Mouse (Mus musculus) testis, adult 2 months (tissue): ENCODE results near the gene Olfr1183.
"Not testable (repeated sequence)": the region's sequence is repeated elsewhere in the genome, so short reads cannot be mapped to it uniquely, and the experiment has no call there.

Source experiments
- CTCF ChIP-seq: fragments of 200-500 bp; IDR thresholded peaks from 2 replicates; pipeline ENCODE4 v1.5.1; 2012; ENCODE audit warnings: low read depth, mild to moderate bottlenecking, inconsistent platforms, low read length, moderate library complexity; ENCODE audit not compliant: control insufficient read depth, insufficient read depth, insufficient replicate concordance
- POLR2A ChIP-seq: fragments of 200-500 bp; IDR thresholded peaks from 2 replicates; pipeline ENCODE4 v1.6.1; 2012; ENCODE audit warnings: low read depth, mild to moderate bottlenecking, inconsistent platforms, low read length, moderate library complexity; ENCODE audit not compliant: control insufficient read depth

DNA sequence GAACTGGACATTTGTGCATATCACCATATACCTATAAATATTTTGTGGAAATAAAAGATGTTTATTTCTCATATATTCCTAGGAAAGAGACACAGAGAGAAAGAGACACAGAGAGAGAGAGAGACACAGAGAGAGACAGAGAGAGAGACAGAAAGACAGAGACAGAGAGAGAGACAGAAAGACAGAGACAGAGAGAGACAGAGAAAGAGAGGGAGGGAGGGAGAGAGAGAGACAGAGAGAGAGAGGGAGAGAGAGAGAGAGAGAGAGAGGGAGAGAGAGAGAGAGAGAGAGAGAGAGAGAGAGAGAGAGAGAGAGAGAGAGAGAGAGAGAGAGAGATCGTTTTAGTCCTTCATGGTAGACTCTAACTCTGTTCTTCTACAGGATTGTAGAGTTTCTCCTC lies at the start of gene Olfr1183:
- not testable (repeated sequence) for TF ChIP-seq CTCF, POLR2A
